Mouse (Mus musculus) bone marrow macrophage, adult 2 months (primary cell): Measurements from ENCODE around the gene Ranbp3. TPM values are rescaled to one million over a fixed set of nuclear protein-coding genes. Genes with fewer than 3 reads are reported as not detected.

Experiments used
- H3K27ac ChIP-seq: 2 replicates; pipeline ENCODE4 v1.5.1; 2012; ENCODE audit warnings: low read depth, low read length; ENCODE audit not compliant: insufficient read depth
- H3K4me1 ChIP-seq: 2 replicates; pipeline ENCODE4 v1.6.1; 2012; ENCODE audit warnings: low read length; ENCODE audit not compliant: control insufficient read depth, insufficient read depth
- H3K4me3 ChIP-seq: 2 replicates; pipeline ENCODE4 v1.5.1; 2012; ENCODE audit warnings: mild to moderate bottlenecking, low read length, moderate library complexity; ENCODE audit not compliant: insufficient read depth
- CTCF ChIP-seq: IDR thresholded peaks from 2 replicates; pipeline ENCODE4 v1.5.1; 2012; ENCODE audit warnings: low read depth, mild to moderate bottlenecking, low read length, moderate library complexity
- POLR2A ChIP-seq: IDR thresholded peaks from 2 replicates; pipeline ENCODE4 v1.6.1; 2012; ENCODE audit warnings: mild to moderate bottlenecking, low read depth, low read length, borderline replicate concordance
- polyA plus RNA-seq: library from polyadenylated mRNA; stranded (reverse); fragments of >200 nt; gene quantifications from 2 replicates; pipeline ENCODE4 v1.2.4, GENCODE M21; 2012; ENCODE audit not compliant: missing spikeins, insufficient read depth, insufficient read length

The Ranbp3 gene
- polyA plus RNA-seq, 1 experiment = 36.9 TPM

DNA sequence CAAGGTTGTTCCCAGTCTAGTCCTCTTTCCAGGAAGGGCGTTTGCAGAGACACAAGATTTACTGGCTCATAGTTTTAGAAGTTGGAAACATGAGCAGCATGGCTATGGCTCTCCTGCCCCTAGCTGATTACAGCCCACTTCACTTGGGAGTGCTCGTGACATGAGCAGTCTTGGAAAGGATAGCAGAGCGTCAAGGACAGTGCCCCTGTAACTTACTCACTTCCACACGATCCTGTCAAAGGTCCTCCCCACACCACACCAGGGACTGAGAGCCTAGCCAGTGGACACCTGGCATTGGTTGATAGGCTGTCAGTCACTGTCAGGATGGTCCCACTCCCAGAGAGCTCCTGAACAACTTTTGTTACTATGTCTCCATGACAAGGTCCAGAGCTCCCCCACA, 29.9 kb downstream of the Ranbp3 start:
- TF ChIP-seq POLR2A (no peak), CTCF (no peak)
- no peak overlapping the region for H3K4me3 ChIP-seq
- no peak overlapping the region for H3K27ac ChIP-seq
- H3K4me1 ChIP-seq = no peaks in the 10 kb centered on the region

DNA sequence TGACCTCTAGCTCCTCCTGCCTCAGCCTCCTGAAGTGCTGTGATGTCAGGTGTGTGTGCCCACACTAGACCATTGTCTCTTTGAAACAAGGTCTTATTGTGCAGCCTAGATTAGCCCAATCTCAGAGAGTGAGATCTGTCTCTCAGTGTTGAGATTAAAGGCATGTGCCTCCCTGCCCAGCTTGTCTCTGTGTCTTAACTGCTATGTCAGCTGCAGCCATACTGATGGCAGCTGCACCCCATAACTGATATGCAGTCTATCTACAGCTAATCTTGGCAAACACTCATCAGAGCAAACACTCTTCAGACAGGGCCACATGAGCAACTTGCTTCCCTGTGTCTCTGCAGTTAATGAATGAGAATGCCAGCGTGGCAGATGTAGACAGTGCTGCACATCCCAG, 33.4 kb downstream of the Ranbp3 start:
- Histone ChIP-seq H3K27ac (no peak overlapping the region), H3K4me1 (no peaks in the 10 kb centered on the region), H3K4me3 (no peak overlapping the region)
- TF ChIP-seq CTCF (no peak), POLR2A (no peak)

DNA sequence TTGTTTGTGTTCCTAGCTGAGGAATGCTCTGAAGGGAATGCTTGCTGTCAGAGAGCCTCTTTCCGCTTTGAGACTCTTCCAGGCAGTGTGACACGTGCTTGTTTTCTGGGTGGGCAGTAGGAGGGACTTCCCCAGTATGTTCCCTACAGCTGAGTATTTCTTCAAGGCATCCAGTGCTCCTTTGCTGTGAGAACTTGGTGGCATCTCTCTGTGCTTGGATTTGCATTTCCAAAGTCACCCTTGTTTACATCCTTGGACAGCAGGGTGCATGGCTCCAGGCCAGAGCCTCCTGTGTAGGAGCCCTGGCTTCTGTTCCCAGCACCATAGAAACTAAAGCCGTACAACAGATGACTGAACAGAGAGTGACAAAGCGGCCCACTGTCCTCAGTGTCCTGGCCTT, 35.6 kb downstream of the Ranbp3 start:
- no peak for TF ChIP-seq CTCF
- TF ChIP-seq POLR2A = no peak
- Histone ChIP-seq H3K4me1 (no peaks in the 10 kb centered on the region), H3K27ac (no peak overlapping the region), H3K4me3 (no peak overlapping the region)

DNA sequence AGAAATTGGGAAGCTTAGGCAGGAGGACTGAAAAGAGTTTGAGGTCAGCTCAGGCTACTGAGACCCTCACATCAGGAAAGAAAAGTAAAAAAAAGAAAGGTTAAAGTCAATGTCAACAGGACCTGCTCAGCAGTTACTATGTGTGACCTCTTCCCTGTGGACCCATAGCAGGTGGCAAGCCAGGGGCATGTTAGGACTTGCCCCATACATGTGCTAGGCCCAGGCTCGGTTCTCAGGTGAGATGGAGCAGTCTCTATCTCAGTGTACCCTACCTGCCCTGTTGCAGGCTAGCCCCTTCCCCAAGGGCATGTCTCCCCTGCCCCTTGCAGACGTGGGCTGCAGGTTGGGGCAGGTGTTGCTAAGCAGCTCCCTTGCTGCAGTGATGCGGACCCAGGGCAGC, 36.6 kb downstream of the Ranbp3 start:
- Histone ChIP-seq H3K4me1 (no peaks in the 10 kb centered on the region), H3K27ac (no peak overlapping the region), H3K4me3 (no peak overlapping the region)
- TF ChIP-seq POLR2A = no peak
- no peak for TF ChIP-seq CTCF

DNA sequence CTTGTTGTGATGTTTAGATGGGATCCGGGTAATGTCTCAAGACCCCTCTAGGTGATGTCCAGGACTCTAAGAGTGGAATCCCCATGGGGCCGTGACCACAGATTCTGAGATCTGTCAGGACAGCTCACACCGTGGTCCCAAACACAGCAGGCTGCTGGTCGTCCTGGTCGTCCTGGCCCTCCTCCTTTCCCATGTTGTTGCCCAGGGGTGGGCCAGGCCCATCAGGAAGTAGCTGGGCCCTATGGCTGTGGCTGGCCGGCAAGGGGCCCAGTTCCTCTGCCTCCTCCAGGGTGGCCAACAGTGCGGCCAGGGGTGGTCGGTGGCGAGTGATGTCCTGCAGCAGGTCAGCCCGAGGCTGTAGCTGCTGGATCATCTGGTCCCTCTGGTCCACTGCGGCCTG, 42.3 kb downstream of the Ranbp3 start:
- Histone ChIP-seq H3K4me1 (peaks cover 10% of the 10 kb centered on the region), H3K27ac (no peak overlapping the region), H3K4me3 (no peak overlapping the region)
- TF ChIP-seq POLR2A (no peak), CTCF (no peak)

DNA sequence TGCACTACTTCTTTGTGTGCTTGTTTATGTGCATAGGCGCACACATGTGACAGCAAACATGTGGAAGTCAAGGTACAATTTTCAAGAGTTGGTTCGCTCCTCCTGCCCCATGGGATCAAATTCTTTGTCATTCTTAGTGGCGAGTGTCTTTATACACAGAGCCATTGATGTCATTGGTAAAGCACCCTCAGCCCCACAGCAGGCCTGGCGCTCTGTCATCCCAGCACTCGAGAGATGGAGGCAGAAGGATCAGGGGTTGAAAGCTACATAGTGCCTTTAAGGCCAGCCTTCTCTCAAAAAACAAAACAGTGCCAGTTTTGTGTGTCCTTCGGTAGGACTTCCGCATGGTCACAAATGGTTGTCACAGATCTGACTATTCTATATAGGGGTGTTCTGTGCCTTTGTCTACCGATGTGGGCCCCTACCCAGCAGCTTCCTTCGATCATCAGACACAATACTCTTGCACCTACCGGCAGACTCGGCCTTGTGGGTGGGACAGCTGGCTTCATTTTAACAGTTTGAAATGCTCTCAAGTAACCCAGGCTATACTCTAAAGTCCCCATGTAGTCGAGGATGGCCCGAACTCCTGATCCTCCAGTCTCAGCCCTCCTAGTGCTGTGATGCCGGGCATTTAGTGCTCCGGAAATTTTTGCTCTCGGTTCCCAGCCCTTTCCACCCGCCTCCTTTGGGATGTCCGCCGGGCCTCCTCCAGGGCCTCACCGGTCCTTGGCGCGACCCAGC, 43.0 kb downstream of the Ranbp3 start:
- TF ChIP-seq POLR2A = no peak
- Histone ChIP-seq H3K4me3 (peak overlapping the region; percentile 86), H3K27ac (no peak overlapping the region), H3K4me1 (peaks cover 10% of the 10 kb centered on the region)

DNA sequence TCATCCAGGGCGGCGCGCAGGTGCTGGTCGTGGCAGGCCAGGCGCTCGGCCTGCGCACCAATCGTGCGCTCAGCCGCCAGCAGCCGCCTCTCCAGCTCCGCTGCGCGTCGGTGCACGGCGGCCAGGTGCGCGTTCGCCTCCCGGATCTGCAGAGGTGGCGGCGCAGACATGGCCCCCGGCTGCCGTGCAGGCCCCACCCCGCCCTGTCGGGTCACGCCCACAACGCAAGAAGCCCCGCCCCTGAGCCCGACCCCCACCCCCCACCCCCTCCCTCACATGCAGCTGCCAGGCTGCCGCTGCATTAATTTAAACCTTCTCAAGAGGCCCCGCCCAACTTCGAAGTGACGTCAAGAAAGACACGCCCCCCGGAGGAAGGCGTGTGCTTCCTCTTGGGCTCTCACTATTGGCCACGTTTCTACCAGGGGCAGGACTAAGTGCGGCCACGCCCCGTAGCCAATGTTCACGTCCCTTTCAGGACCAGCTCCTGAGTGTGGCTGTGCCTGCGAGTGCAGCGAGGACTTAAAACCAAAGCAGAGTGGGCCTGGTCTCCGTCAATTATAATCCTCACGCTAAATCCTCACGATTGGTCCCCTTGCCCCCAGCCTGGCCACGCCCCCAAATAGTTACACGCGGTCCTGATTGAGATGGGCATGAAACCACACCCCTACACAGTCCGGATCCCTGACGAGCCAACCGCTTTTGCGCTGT, 43.7 kb downstream of the Ranbp3 start:
- H3K4me3 ChIP-seq = peak overlapping the region; percentile 86
- TF ChIP-seq POLR2A (no peak), CTCF (no peak)
- H3K4me1 ChIP-seq = peaks cover 10% of the 10 kb centered on the region
- no peak overlapping the region for H3K27ac ChIP-seq

DNA sequence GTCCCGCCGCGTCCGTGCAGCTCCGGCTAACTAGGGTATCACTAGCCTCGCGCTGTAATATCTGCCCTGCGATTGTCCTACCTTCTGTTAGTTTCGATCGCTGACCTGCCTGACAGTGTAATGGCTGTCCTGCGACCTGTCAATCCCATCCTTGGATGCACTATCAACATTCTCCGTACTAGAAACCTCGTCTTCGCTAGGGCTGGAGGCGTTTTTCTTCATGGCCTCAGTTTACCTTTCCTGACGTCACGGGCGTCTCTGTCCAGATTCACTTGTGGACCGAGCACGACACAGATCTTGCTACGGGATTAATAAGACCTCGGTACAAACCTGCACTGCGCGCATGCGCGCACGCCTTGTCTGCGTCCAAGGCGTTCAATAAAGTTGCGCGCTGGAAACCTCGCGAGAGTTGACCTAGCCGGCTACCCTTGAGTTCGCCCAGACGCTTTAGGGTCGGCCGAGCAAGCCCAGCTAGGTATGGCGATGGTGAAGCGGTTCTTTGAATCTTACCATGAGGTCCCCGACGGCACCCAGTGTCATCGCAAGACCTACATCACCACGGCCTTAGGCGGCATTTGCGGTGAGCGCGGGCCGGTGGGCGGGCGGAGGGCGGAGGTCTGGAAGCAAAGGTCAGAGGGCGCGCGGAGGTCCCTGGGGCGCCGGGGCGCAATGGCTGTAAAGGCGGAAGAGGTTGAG, 44.4 kb downstream of the Ranbp3 start, which contains the start of the genes Ndufa11 and Vmac:
Gene Ndufa11, plus strand, starts transcription at position 405 of the 696 bp plus-strand sequence.
Gene Vmac, minus strand, starts transcription at position 660 of the 696 bp plus-strand sequence.
- no peak for TF ChIP-seq POLR2A
- no peak for TF ChIP-seq CTCF
- Histone ChIP-seq H3K4me1 (peaks cover 10% of the 10 kb centered on the region), H3K27ac (peak within 1 kb of the TSS; percentile 58), H3K4me3 (peak within 1 kb of the TSS; percentile 86)

DNA sequence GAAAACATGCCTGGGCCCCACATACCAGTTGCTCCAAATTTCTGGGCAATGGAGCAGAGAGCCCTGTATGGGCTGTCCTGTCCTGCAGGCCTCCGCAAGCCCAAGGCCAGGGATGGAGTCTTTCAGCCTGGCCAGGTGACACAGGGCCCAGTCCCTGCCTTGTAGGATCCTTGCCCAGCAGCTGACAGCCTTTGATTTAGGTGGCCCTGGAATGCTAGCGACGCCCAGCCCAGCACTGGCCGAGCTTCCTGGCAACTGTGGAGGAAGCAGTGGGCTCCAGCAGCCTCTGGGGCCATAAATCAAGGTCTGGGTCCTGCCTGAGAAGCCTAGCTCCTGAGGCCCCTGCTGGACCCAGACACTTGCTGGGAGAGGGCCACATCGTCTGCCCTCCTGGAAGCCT, 49.3 kb downstream of the Ranbp3 start:
- no peak overlapping the region for H3K27ac ChIP-seq
- H3K4me3 ChIP-seq = no peak overlapping the region
- peaks cover 10% of the 10 kb centered on the region for H3K4me1 ChIP-seq
- no peak for TF ChIP-seq CTCF
- TF ChIP-seq POLR2A = no peak

DNA sequence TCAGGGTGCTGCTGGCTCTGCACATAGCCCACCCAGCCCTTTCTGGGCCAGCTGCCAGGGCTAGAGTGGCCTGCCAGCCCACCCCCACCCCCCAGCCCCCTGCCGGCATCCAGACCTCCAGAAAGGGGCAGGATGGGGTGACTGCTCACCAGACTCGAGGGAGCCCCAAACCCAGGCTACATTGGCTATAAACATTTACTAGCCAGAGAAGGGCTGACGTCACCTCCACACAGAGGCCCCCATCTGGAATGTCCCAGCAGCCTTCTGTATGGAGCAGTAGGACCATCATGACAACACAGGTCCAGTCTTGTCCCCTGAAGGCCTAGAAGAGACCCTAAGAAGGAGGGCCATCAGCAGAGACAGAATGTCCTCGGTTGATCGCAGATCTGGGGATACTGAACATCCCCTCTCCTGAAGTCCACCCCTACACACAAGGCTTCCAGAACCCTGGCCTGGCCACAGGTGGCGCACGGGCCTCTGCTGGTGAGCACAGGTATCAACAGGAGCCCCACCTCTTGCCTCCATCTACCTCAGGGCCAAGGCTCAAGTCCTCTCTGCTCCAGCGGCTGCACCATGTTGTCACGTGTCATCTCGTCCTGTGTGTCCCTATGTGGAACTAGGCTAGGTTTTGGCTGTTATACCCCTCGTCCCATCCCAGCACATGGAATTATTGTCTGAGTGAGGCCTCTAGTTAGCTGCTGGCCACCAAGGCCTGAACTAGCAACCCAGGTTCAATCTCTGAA, 50.5 kb downstream of the Ranbp3 start:
- Histone ChIP-seq H3K4me3 (no peak overlapping the region), H3K4me1 (peaks cover 8% of the 10 kb centered on the region), H3K27ac (no peak overlapping the region)
- TF ChIP-seq CTCF (no peak), POLR2A (no peak)
